Mouse (Mus musculus): ENCODE measurements at regions not wholly inside any gene's neighbourhood (a gene's known extent, or its start where the extent isn't known, plus 50 kb on each side); places are given as distances from the start of the nearest gene placed in this dataset.
"Not testable (repeated sequence)": the region's sequence is repeated elsewhere in the genome, so short reads cannot be mapped to it uniquely, and the experiment has no call there.

DNA sequence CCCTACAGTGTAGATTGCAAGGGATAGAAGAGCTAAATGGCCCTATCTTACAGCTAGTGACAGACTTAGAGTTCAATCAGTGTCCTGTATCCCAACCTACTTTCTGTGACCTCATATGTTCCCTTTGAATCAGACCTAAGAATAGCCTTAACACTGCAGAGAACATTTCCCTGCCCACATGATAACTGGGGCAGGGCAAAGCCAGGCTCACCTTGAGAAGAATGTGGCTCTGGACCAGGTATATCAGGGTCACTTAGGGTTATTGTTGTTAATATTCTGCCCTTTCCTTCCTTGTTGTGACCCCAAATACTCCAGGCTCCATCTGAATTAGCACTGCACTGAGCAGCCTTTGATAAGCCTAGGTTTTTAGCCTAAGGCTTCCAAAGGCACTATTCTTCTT, 536.8 kb upstream of the Gm9747 start:
- TF ChIP-seq POLR2A (IDR thresholded peaks at IDR 0.05; ENCODE audit: extremely low read depth, insufficient read depth, low read length) (no peak), CTCF (IDR thresholded peaks at IDR 0.05; ENCODE audit: extremely low read depth, insufficient read depth, low read length) (no peak)
- no peaks in the 10 kb centered on the region for H3K4me1 ChIP-seq (ENCODE audit: control insufficient read depth, insufficient read depth, low read length)
- H3K27ac ChIP-seq (ENCODE audit: insufficient read depth, low read length): no peak overlapping the region
- H3K4me3 ChIP-seq (ENCODE audit: insufficient read depth, low read length): no peak overlapping the region

DNA sequence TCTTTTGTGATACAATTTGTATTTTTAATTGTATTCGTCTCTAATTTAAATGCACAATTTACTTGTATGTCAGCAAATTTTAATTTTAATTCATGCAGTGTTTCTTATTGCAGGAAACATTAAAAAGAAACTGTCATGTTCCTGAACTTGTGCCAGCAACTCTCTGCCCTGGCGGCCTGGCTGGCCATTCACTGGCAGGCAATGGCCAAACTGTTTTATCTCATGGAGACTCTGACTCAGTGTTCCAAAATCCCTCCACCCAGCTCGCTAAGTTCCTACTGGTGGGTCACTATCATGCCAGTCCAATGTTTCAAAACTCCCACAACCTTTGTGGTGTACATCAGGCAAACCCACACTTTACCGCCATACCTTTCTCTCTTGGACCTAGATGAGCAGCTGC, 523.7 kb upstream of the Gm9747 start:
- Histone ChIP-seq H3K27ac (ENCODE audit: insufficient read depth, low read length) (no peak overlapping the region), H3K4me1 (ENCODE audit: control insufficient read depth, insufficient read depth, low read length) (no peaks in the 10 kb centered on the region), H3K4me3 (ENCODE audit: insufficient read depth, low read length) (no peak overlapping the region)
- no peak for TF ChIP-seq CTCF (IDR thresholded peaks at IDR 0.05; ENCODE audit: extremely low read depth, insufficient read depth, low read length)
- no peak for TF ChIP-seq POLR2A (IDR thresholded peaks at IDR 0.05; ENCODE audit: extremely low read depth, insufficient read depth, low read length)

DNA sequence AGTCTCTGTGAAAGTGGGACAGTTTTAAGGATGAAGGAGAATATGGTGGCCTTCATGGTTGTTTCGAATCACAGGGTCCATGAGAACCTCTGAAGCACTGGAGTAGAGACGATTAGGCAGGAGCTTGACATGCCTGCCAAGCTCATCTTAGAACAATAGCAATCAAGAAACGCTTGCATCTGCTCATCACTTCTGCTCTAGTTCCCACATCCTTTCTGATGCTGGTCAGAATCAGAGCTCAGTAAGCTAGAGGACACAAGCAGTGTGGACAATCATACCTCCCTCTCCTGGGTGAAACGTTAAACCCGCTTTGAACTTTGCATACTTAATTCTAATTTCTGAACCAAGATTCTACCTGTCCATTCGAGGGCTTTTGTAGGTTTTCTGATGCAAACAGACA, 515.8 kb upstream of the Gm9747 start:
- Histone ChIP-seq H3K4me3 (ENCODE audit: insufficient read depth, low read length) (no peak overlapping the region), H3K4me1 (ENCODE audit: control insufficient read depth, insufficient read depth, low read length) (no peaks in the 10 kb centered on the region), H3K27ac (ENCODE audit: insufficient read depth, low read length) (no peak overlapping the region)
- TF ChIP-seq POLR2A (IDR thresholded peaks at IDR 0.05; ENCODE audit: extremely low read depth, insufficient read depth, low read length) (no peak), CTCF (IDR thresholded peaks at IDR 0.05; ENCODE audit: extremely low read depth, insufficient read depth, low read length) (no peak)

DNA sequence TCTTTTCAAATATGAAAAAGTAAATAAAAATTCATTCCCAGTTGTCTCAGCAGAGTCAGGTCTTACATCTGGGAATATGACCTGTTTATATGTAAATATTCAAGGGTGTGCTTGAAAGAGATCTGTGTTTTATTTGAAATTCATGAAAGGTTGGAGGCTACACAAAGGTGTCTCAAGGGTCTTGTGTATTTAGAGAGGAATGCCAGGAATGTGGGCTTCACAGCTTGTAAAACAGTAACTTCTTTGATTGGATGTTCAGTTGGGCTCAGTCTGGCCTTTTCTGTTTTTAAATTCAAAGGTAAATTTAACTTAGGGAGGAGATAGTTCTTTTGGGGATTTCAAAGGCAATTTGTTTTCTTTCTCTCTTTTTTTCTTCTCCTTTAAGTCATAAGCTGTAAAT, 514.7 kb upstream of the Gm9747 start:
- TF ChIP-seq POLR2A (IDR thresholded peaks at IDR 0.05; ENCODE audit: extremely low read depth, insufficient read depth, low read length) (no peak), CTCF (IDR thresholded peaks at IDR 0.05; ENCODE audit: extremely low read depth, insufficient read depth, low read length) (no peak)
- H3K27ac ChIP-seq (ENCODE audit: insufficient read depth, low read length): no peak overlapping the region
- no peak overlapping the region for H3K4me3 ChIP-seq (ENCODE audit: insufficient read depth, low read length)
- no peaks in the 10 kb centered on the region for H3K4me1 ChIP-seq (ENCODE audit: control insufficient read depth, insufficient read depth, low read length)

DNA sequence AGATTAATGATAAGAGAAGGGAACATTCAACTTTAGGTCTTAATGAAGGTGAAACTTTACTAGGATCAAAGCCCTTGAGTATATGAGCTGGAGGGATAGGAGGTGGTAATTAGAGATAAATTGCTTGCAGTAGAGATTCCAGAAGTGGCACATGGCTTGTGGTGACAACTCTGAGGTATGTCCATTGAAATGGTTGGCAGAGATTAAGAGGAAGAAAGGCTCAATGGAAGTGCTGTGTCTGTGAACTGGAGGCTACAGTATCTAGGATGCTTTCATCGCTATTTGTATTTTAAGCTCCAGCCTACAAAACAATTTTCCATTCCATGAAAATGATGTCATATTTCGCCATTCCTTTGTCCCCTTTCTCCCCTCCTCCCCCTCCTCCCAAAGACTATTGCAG, 508.1 kb upstream of the Gm9747 start:
- Histone ChIP-seq H3K4me1 (ENCODE audit: control insufficient read depth, insufficient read depth, low read length) (no peaks in the 10 kb centered on the region), H3K4me3 (ENCODE audit: insufficient read depth, low read length) (no peak overlapping the region), H3K27ac (ENCODE audit: insufficient read depth, low read length) (no peak overlapping the region)
- TF ChIP-seq POLR2A (IDR thresholded peaks at IDR 0.05; ENCODE audit: extremely low read depth, insufficient read depth, low read length) (no peak), CTCF (IDR thresholded peaks at IDR 0.05; ENCODE audit: extremely low read depth, insufficient read depth, low read length) (no peak)

DNA sequence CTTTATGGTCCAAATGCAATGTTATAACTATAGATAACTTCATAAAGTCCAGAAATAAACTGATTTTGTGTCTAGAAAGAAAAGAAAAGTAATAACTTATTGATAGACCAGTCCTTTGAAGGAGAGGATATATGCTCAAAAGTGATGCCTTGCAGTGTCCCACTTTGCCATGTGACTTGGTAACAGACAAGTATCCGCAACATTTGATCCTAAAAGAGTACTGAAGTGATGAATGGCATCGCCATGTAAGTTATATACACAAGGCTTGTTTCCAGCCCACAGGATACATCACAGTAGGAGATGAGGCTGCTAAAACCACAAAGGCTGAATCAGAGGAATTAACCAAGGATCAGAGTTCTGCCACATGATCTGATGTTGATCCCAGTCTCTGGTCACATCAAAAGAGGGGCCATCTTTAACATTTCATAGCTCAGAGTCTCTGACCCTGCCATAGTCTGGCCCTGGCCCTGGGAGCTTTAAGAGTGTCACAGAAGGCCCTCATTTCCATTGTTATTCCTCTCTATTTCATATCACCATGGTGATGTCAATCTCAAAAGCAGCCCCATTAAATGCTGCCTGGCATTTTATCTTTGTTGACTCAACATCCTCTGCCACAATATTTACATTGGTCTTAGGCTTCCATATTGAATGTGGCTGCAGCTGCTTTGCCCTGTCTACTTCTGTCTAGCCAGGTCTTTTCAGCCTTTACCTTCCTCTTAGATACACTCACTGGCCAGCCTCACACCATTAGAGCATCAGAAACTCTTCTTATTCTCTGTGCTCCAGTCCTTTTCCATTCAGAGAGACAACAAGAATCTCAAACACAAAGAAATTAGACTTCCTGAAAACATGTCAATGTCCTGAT, 506.4 kb upstream of the Gm9747 start:
- Histone ChIP-seq H3K4me3 (ENCODE audit: insufficient read depth, low read length) (no peak overlapping the region), H3K27ac (ENCODE audit: insufficient read depth, low read length) (no peak overlapping the region), H3K4me1 (ENCODE audit: control insufficient read depth, insufficient read depth, low read length) (no peaks in the 10 kb centered on the region)
- TF ChIP-seq POLR2A (IDR thresholded peaks at IDR 0.05; ENCODE audit: extremely low read depth, insufficient read depth, low read length): no peak
- TF ChIP-seq CTCF (IDR thresholded peaks at IDR 0.05; ENCODE audit: extremely low read depth, insufficient read depth, low read length): no peak

DNA sequence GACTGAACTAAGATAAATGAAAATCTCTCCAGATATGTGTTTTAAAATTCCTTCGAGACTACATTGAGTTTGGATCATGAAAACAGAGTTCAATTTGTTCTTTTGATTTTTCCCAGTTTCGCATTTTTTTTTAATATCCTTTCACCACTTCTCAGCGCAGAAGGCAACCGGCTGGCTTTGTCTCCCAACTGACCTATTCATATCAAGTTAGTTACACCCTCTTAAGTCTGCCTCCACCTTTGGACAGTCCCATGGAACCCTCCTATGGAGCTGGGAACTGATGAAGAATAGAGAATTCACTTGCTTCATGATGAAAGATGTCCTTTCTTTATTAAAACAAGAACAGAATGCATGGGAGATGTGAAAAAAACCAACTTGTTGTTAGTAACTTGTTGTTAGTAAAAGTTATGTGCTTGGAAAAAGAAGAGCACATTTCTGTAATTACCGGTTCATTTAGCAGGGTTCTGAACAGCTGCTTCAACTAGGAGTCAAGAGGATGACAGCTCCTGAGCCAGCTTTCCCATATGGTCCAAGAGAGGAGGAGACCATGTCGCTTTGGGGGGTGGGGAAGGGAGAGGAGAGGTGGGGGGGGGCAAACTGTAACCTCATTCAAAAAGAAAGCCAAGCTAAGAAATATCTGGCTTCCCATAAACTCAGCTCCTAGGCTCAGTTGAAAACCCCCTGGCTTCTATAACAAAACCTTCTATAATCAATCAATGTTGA, 495.6 kb upstream of the Gm9747 start:
- no peaks in the 10 kb centered on the region for H3K4me1 ChIP-seq (ENCODE audit: control insufficient read depth, insufficient read depth, low read length)
- no peak for TF ChIP-seq CTCF (IDR thresholded peaks at IDR 0.05; ENCODE audit: extremely low read depth, insufficient read depth, low read length)
- no peak for TF ChIP-seq POLR2A (IDR thresholded peaks at IDR 0.05; ENCODE audit: extremely low read depth, insufficient read depth, low read length)
- no peak overlapping the region for H3K4me3 ChIP-seq (ENCODE audit: insufficient read depth, low read length)
- H3K27ac ChIP-seq (ENCODE audit: insufficient read depth, low read length): no peak overlapping the region

DNA sequence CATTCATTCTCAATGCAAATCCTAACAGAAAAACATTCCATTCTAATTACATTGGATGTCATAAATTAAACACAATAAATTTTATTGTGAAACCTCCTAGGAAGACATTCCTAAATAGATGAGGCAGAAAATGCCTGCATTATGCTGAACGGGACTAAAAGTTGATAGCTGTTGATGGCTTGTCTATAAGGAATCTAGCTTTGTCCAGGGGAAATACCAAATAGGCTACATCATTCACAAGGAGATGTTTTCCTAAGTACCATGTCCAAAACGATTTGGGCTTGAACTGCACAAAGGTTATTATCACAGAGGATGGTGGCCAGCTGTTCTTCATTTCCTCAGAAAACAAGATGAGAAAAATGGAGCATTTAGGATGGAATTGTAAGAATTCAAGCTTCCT, 494.5 kb upstream of the Gm9747 start:
- Histone ChIP-seq H3K4me1 (ENCODE audit: control insufficient read depth, insufficient read depth, low read length) (no peaks in the 10 kb centered on the region), H3K4me3 (ENCODE audit: insufficient read depth, low read length) (no peak overlapping the region), H3K27ac (ENCODE audit: insufficient read depth, low read length) (no peak overlapping the region)
- no peak for TF ChIP-seq CTCF (IDR thresholded peaks at IDR 0.05; ENCODE audit: extremely low read depth, insufficient read depth, low read length)
- TF ChIP-seq POLR2A (IDR thresholded peaks at IDR 0.05; ENCODE audit: extremely low read depth, insufficient read depth, low read length): no peak

DNA sequence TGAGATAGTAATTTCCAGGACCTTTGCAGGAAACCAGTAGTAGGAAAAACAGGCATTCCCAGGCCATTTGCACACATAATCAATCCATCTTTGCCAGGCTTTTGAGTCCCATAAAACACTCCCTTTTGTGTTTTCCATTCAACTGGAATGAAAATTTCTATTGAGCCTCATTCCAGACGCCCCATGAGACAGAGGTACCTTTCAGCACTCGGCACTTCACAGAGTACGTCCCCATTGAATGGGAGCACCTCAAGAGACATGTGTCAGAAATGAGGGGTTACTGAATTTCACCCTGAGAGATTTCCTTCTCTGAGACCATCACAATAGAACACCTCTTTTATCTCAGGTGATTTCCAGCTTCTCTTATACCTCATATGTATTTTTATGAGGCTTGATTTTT, 493.5 kb upstream of the Gm9747 start:
- Histone ChIP-seq H3K4me1 (ENCODE audit: control insufficient read depth, insufficient read depth, low read length) (no peaks in the 10 kb centered on the region), H3K4me3 (ENCODE audit: insufficient read depth, low read length) (no peak overlapping the region), H3K27ac (ENCODE audit: insufficient read depth, low read length) (no peak overlapping the region)
- TF ChIP-seq POLR2A (IDR thresholded peaks at IDR 0.05; ENCODE audit: extremely low read depth, insufficient read depth, low read length) (no peak), CTCF (IDR thresholded peaks at IDR 0.05; ENCODE audit: extremely low read depth, insufficient read depth, low read length) (no peak)

DNA sequence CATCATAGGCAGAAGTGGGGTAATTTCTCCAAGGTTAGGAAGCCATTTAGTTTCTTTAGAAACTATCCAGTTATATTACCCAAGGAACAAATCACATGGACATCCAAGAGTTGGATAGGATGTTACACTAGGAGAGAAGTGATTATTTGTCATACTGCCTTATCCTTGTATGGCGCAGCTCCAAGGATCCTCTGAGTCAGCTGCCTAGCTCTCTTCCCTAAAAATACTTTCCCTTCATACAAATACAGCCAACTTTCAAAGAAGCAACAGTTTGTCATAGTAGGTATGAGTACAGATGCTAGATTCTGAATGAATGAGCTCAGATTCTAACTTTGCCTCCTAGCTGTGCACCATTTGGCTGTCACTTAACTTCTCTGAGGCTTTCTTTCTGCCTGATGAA, 492.9 kb upstream of the Gm9747 start:
- Histone ChIP-seq H3K4me3 (ENCODE audit: insufficient read depth, low read length) (no peak overlapping the region), H3K4me1 (ENCODE audit: control insufficient read depth, insufficient read depth, low read length) (no peaks in the 10 kb centered on the region), H3K27ac (ENCODE audit: insufficient read depth, low read length) (no peak overlapping the region)
- TF ChIP-seq CTCF (IDR thresholded peaks at IDR 0.05; ENCODE audit: extremely low read depth, insufficient read depth, low read length) (no peak), POLR2A (IDR thresholded peaks at IDR 0.05; ENCODE audit: extremely low read depth, insufficient read depth, low read length) (no peak)

DNA sequence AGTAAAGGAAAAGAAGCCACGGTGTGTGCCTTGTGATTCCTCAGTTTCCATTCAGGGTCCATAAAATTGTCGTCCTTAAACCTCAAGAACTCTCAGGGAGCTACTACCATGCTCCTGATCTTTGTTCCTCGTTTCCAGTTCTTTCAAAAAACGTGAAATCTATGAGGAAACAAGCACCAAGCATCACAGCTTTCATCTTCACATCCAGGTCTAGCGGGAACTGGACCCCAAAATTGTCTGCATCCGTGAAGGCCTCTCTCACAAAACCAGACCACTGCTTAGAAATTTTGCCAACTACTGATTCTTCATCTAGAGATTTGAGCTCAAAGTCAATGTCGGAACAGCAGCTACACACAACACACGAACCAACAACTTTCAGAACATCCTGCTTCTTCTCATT, 491.0 kb upstream of the Gm9747 start:
- H3K4me1 ChIP-seq (ENCODE audit: control insufficient read depth, insufficient read depth, low read length); H3K27ac ChIP-seq (ENCODE audit: insufficient read depth, low read length); H3K4me3 ChIP-seq (ENCODE audit: insufficient read depth, low read length): not testable (repeated sequence)

Data from cortical plate, adult 2 months (tissue).